Mouse (Mus musculus): ENCODE results near the gene Tspan14. TPM values are rescaled to one million over a fixed set of nuclear protein-coding genes. Genes with fewer than 3 reads are reported as not detected.
A peak's percentile ranks its signal among the peaks of the same experiment; 100 is the strongest.

Tspan14 gene
- total RNA-seq (2021) = 10 to 100 TPM; 14.0 to 15.7 TPM

GRCm38 (mm10) chr14:40966392-40966861, at the start of gene Tspan14:
Tspan14 (minus strand) TSS chr14:40966807.
- intact Hi-C loops (cut with DNase I) = no loop called here
- no peak for DNase-seq

GRCm38 (mm10) chr14:41014701-41015240, 48.2 kb upstream of the Tspan14 start:
- no peak for DNase-seq
- intact Hi-C loops (cut with DNase I) = no loop called here

- intact Hi-C loops (cut with DNase I) = no loop called here
- DNase-seq = peak; percentile 83
Observed at GRCm38 (mm10) chr14:41013630-41014613, 47.3 kb upstream of the Tspan14 start, which contains the start of gene Fam213a. Fam213a (minus strand) TSS chr14:41013788.

GRCm38 (mm10) chr14:41013143-41013542, 46.5 kb upstream of the Tspan14 start:
- DNase-seq = no peak
- intact Hi-C loops (cut with DNase I) = no loop called here

GRCm38 (mm10) chr14:41011916-41012315, 45.3 kb upstream of the Tspan14 start:
- no peak for DNase-seq
- intact Hi-C loops (cut with DNase I) = no loop called here

- intact Hi-C loops (cut with DNase I) = no loop called here
- no peak for DNase-seq
Observed at GRCm38 (mm10) chr14:41008138-41008537, 41.5 kb upstream of the Tspan14 start.

GRCm38 (mm10) chr14:41007641-41008040, 41.0 kb upstream of the Tspan14 start:
- no peak for DNase-seq
- intact Hi-C loops (cut with DNase I) = no loop called here

GRCm38 (mm10) chr14:41006899-41007298, 40.3 kb upstream of the Tspan14 start:
- intact Hi-C loops (cut with DNase I) = no loop called here
- DNase-seq = no peak

GRCm38 (mm10) chr14:41006263-41006662, 39.7 kb upstream of the Tspan14 start:
- intact Hi-C loops (cut with DNase I) = no loop called here
- DNase-seq = no peak

GRCm38 (mm10) chr14:41005716-41006115, 39.1 kb upstream of the Tspan14 start:
- DNase-seq = no peak
- intact Hi-C loops (cut with DNase I) = no loop called here

- DNase-seq = peak; percentile 18 to 30
- intact Hi-C loops (cut with DNase I) = no loop called here
Observed at GRCm38 (mm10) chr14:41004201-41005141, 37.9 kb upstream of the Tspan14 start.

GRCm38 (mm10) chr14:41001576-41001975, 35.0 kb upstream of the Tspan14 start:
- DNase-seq = no peak
- intact Hi-C loops (cut with DNase I) = no loop called here

GRCm38 (mm10) chr14:41000801-41001200, 34.2 kb upstream of the Tspan14 start:
- intact Hi-C loops (cut with DNase I) = no loop called here
- no peak for DNase-seq

- DNase-seq = no peak
- intact Hi-C loops (cut with DNase I) = no loop called here
Observed at GRCm38 (mm10) chr14:40999904-41000645, 33.5 kb upstream of the Tspan14 start.

GRCm38 (mm10) chr14:40996171-40996570, 29.6 kb upstream of the Tspan14 start:
- intact Hi-C loops (cut with DNase I) = no loop called here

GRCm38 (mm10) chr14:40992464-40992863, 25.9 kb upstream of the Tspan14 start:
- no peak for DNase-seq
- intact Hi-C loops (cut with DNase I) = no loop called here

More at GRCm38 (mm10) chr14:40996171-40996570, 29.6 kb upstream of the Tspan14 start:
- no peak for DNase-seq

GRCm38 (mm10) chr14:40988780-40989179, 22.2 kb upstream of the Tspan14 start:
- intact Hi-C loops (cut with DNase I) = no loop called here
- no peak for DNase-seq

- intact Hi-C loops (cut with DNase I) = no loop called here
Observed at GRCm38 (mm10) chr14:40987184-40987583, 20.6 kb upstream of the Tspan14 start.

GRCm38 (mm10) chr14:40985635-40986034, 19.0 kb upstream of the Tspan14 start:
- intact Hi-C loops (cut with DNase I) = no loop called here
- DNase-seq = no peak

More at GRCm38 (mm10) chr14:40987184-40987583, 20.6 kb upstream of the Tspan14 start:
- no peak for DNase-seq

GRCm38 (mm10) chr14:40979723-40980122, 13.1 kb upstream of the Tspan14 start:
- intact Hi-C loops (cut with DNase I) = loop anchor here (1.0 to 5.0 kb wide), 2 partner anchors 54 to 187 kb away; no protein-coding TSS in a partner anchor

More at GRCm38 (mm10) chr14:40979723-40980122, 13.1 kb upstream of the Tspan14 start:
- no peak for DNase-seq

All from heart, postnatal 36 days (tissue).